Mouse (Mus musculus) brain, adult 2 months (tissue): ENCODE measurements around the gene Sertad4.

Experiments
- DNase-seq: peaks from one replicate; pipeline ENCODE4 v3.0.0; 2011; ENCODE audit warnings: low read depth, low spot score

Sertad4 gene

DNA sequence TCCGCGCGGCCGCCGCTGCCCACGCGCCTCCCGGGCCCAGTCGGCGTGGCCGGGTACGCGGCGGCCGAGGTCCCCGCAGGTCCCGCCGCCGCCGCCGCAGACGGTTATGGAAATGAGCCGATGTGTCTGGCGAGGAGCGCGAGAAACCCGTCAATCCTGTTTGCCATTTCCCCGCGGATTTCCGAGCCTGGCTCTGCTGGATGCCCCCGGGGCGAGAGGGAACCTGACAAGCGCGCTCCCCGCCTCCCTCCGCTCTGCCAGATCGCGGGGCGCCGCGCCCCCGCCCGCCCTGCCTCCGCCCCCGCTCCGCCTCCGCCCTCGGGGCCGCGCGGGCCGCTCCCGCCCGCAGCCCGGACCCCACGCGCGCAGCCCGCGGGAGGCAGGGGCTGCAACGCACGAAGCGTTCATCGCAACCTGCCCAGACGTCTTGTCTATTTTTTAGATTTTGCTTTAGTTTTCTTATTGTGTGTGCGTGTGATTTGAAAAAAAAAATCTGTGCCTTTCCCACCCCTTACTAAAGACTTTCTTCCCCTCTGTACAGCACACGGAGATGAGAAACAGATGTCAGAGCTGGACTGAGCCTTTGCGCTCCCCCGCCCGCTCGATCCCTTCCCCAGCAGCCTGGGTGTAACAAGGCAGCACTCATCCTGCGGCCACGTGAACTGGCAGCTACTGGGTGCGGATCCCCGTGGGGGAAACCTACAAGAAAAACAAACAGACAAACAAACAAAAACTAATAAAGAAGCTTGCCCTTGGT is at the start of gene Sertad4:
Gene Sertad4 (minus strand): TSS at position 283 of the 757 bp plus-strand sequence.
- DNase-seq: peak; percentile 69

DNA sequence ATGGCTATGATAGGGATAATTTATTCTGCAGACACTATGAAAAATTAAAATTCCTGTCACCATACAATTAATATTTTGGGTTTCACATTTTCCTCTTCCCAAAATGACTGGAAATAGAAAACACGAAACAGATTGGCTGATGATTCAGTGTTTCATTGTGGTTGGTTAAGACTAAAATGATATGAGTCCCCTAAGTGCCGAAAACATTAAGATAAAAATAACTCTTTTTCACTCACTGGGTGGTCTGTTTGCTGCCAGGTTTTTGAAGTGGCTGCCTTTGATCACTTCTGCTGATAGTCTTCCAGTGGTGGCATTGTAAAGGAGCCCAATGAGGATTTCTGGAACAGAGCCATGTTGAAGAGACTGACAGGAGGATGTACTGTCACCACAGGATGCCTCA is 46.0 kb upstream of the Sertad4 start:
- no peak for DNase-seq

DNA sequence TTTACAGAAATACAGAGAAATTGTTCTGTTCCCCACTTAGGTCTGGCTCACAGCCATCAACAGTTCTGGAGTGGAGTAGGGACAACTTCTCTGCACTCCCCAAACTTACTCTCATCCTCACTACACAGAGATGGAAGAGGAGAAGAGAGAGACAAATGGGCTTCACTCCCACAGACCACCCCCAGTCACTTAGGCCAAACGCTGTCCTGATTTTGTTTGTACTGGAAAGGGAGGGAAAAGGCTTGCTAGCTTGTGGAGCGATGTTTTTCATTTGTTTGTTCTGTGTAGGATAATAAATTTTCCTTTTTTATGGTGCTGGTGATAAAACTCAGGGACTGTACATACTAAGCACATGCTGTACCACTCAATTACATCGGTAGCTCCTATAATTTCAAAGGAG is 45.4 kb upstream of the Sertad4 start:
- no peak for DNase-seq

DNA sequence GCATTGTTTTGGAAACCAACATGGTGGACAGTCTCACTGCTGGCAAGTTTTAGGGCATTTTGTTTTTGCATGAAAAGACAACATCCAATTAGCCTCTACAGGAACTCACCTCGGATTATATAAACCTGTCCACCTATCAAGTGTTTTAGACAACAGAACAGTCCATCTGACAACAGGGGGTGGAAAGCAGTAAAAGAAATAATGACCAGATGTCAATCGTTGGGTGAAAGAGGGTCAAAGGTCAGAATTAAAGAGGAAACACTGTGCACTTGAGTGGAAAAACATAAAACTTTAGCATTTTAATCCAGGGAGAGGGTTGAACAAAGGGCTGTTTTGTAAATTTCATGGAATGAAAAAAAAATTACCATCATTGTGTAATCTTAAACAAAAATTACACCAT is 43.2 kb upstream of the Sertad4 start:
- no peak for DNase-seq

DNA sequence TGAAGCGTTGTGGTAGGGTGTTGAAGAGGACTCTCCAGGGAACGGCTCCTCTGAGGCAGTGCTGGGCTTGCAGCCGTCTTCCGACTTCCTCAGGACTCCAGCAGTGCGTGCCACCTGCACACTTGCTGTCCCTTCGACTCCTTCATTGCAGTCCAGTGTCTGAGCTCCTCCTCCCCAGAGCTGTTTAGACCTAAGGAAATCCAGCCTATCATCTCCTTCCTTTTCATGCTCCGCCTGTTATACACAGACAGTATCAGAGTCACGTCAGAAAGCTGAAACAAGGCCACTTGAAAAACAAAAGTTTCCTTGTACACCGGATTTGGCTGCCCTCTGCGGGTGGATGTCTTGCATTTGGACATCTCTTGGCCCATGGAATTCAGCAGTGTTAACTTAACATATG is 41.7 kb upstream of the Sertad4 start:
- peak; percentile 31 for DNase-seq

DNA sequence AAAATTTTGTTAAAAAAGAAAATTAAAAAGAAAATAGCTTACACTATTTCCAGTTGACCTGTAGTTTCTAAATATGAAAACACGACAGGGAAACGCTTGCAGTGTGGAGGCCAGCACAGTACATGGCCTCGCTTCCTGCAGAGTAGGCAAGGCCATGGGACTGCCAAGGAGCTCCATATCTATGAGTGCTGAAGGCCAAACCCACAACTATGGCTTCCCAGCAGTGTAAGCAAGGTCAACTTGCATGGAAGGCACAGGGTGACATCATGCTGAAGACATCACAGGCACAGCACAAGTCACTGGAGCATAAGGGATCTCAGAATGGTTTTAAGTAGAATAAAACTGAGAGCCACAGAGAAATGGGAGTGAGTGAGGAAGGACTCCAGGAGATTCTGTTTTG is 40.5 kb upstream of the Sertad4 start:
- DNase-seq: no peak

DNA sequence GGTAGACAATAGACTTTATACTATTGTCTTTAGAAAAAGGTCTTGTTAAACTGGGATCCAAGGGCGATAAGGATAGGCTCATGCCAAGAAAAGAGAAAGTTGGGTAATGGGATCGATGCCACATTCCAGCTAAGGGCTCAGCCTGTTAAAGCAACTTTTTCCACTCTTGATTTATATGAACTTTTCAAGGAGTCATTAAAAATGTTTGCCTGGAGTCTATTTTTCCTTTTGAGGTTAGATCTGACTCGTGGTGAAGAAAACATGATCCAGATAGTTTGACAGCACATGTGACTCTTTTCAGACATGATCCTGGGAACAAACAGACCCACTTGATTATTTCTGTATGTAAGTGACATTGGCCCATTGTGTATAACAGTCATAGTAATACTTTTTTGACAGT is 35.2 kb upstream of the Sertad4 start:
- no peak for DNase-seq

DNA sequence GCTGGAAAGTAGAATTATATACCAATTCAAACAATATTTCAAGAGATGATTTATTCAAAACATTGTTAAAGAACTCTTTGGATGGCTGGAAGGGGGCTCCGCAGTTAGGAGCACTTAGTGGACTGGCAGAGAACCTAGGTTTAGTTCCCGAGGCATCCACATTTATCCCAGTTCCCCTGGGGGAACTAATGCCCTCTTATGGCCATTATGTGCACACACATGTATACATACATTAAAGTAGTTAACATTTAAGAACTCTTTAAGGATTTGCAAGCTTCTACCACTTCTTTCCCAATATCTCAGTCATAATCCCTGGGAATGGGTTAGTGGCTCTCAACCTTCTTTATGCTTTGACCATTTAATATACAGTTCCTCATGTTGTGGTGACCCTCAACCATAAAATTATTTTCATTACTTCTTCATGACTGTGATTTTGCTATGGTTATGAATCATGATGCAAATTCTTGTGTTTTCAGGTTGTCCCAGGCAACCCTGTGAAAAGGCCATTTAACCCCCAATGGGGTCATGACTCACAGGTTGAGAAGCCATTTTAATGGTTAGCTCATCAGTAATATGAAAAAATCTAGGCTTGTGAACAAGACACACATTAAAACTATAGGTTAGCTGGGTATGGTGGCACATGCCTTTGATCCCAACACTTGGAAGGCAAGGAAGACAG is 27.2 kb upstream of the Sertad4 start:
- DNase-seq: no peak

DNA sequence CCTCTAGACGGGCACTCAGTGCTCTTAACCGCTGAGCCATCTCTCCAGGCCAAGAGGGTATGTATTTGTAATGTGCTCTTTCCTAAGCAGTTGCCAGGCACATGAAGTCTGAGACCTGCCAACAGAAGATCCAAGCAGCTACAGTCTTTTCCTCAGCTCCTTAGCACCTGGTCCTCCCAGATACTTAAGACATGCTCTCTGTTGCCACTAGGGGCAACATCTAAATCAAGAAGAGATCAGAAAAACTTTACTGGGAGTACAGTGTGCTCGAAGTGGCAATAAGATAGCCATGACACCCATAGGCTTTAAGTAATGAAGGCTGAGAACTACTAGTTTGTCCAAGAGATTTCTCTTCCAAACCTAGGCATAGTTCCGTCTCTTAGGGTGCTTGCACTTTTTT is 24.6 kb upstream of the Sertad4 start:
- DNase-seq: no peak

DNA sequence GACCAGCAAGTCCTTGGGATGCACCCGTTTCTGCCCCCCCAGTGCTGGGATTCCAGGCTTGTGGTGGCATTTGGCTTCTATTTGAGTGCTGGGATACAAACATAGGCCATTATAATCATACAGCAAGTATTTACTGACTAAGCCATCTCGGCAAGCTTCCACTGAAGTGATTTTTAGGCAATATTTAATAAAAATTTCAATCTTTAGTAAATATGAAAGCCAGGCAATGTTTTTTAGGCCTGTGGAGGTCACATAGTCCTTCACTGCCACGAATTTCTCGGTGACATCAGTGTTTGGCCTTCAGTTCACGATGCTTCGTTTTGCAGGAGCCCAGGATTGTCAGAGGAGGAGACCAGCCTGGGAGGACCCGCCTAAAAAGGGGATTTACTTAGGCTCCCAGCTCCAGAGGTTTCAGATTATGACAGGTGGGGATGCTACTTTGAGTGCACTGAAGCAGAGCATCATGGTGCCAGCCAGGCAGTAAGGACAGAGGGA is 23.6 kb upstream of the Sertad4 start:
- DNase-seq: no peak

DNA sequence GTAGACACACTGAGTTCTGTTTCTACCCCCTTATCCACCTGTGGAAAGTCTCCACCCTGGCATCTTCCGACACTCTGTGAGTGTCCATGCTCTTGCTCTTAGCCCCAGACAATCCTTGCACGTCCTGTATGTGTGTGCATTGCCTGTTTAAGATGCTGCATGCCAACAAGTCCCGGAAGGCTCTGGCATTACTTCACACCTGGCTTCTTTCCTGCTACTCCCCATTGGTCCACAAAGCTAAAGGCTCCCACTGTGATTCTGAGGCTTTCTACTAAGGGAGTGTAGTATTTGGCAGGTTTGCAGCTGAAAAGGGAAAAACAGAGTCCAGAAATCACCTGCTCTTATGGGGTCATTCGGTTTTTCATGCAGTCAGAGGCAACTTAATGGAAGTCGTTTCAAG is 17.3 kb upstream of the Sertad4 start:
- peak; percentile 68 for DNase-seq

DNA sequence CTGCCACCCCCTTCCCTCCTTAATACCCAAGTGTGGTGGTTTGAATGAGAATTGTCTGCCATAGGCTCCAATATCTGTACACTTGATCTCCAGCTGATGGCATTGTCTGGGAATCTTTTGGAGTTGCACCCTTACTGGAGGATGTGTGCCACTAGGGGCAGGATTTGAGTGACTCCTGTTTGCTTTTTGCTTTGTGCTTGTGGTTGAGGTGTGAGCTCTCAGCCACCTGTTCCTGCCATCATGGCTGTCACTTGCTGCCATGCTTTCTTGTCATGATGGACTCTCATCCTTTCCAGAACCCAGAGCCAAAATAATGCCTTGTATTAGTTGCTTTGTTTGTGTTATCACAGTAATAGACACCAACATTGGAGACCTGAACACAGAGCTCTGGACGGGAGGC is 14.2 kb upstream of the Sertad4 start:
- no peak for DNase-seq

DNA sequence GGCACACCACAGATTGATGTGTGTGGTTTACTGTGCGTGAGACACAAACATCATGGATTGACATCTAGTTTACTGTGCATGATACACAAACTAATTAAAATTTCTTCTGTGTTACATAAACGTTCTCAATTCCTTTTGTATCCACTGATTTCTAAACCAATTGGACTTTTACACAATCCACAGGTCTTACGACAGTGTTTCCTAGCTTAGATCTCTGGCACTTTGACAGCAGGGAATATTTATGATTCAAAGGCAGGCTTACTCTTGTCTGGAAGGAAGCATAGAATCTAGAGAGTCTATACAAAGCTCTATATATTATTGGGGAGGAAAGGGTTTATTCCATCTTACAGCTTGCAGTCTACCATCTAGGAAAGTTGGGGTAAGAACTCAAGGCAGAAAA is 8.9 kb upstream of the Sertad4 start:
- no peak for DNase-seq

DNA sequence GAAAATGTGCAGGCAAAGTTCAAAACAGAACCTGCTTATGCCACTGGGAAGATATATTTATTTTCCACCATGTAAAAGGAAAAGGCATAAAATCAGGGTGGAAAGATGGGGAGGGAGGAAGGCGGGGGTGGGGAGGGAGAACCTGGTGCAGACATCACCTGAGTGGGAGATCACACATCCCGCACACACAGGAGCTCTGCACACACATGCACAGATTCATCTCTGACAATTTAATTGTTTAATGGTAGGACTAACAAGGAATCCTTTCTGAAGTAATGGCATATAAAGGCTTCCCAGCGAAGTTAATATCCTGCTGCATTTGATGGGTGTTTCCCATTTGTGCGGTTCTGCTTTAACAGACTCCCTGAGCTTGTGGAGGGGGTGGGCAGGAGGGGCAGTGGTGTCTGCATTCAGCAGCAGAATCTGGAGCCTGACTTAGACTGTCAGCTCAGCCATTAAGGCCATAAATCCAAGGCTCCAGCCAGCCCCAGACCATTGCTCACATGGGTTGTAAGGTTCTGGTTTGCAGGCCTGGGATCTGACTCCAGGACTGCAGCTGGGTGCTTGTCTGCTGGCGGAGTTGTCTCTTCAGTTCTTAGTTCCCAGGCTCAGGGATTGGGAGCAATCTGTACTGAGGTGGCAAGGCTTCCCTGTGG is 5.9 kb upstream of the Sertad4 start:
- DNase-seq: peak; percentile 33

DNA sequence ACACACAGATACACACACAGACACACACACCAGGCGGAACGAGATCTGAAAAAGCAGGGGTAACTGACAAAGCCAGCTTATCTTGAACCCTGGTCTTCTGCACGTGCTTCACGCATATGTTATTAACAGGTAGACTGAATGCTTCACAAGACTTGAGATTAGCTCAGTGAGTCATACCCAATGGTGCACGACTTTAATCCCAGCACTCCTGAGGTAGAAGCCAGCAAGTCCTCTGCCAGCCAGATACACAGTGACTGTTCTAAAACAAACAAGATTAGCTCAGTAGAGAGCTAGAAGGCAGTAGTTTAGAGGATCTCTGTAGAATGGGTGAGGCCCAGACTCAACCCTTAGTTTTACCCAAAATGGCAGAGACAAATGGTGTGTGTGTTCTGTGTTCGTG is 4.7 kb upstream of the Sertad4 start:
- no peak for DNase-seq

DNA sequence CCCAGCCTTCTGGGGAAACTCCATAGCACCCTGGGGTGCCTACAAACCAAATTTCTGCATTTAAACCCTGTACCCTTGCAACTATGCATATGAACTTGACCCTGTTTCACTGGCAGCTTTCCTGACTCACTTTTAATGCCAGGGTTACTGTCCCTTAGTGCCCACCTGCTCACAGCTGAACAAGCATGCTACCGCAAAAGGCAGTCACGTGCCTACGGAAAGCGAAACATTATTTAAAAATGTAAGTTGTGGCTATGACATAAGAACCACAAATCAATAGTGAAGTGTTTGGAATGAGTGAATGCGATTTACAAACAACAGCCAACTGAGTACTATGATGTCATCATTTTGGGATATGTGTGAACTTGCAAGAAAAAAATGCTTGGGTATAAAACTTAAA is 2.0 kb upstream of the Sertad4 start:
- no peak for DNase-seq

DNA sequence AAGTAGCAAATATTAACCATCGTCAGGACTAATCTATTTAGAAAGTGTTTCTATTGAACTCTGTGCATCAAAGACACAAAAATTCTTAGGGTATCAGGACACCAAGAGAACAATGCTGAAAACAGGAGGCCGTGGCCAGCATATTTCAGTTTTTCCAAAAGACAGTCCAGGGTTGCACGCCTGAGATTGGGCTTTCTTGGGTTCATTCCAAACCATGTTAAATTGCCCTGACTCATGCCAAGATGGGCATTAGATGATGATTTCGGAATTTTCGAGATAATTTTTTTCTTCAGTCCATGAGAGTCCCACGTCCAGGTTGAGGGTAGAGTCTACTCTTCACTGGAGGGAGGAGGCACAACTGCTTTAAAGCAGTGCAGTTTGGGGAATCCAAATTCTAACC is 1.4 kb upstream of the Sertad4 start:
- DNase-seq: no peak

DNA sequence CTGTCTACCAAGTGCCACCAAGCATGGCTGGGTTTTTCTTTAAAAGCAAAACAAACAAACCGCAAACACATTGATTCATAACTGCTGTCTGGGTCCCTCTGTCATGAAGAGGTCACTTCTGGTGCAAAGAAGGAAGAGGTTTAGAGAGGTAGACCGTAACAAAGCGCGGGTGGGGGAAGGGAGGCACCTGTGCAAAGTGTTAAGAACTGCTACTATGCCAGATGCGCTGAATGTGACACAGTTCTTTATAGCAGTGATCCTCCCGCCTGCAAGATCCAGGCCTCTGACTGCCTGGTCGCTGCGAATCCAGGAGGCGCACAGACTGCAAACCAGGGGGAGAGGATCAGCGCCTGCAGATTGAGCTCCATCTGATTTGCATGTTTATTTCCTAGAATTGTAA is 855 bp upstream of the Sertad4 start:
- peak; percentile 47 for DNase-seq

DNA sequence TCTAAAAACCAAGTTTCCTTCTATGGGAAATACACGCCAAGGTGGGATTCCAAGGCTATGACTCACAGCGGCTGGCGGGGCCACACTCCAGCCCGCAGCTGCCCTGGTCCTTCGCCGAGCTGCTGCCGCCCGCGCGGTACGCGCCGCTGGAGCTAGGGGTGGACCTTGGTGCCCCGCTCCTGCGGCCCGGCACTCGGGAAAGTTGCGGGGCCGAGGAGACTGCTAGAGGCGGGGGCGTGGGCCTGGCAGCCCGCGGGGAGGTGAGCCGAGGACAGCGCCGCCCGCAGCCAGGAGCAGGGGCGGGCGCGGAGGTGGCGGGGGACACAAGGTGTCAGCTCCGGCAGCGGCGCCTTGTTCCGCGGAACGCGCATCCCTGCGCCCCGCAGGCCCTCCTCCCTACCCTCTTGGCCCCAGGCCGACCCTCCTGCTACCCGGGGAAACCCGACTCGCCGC is 711 bp downstream of the Sertad4 start:
- peak; percentile 48 for DNase-seq

DNA sequence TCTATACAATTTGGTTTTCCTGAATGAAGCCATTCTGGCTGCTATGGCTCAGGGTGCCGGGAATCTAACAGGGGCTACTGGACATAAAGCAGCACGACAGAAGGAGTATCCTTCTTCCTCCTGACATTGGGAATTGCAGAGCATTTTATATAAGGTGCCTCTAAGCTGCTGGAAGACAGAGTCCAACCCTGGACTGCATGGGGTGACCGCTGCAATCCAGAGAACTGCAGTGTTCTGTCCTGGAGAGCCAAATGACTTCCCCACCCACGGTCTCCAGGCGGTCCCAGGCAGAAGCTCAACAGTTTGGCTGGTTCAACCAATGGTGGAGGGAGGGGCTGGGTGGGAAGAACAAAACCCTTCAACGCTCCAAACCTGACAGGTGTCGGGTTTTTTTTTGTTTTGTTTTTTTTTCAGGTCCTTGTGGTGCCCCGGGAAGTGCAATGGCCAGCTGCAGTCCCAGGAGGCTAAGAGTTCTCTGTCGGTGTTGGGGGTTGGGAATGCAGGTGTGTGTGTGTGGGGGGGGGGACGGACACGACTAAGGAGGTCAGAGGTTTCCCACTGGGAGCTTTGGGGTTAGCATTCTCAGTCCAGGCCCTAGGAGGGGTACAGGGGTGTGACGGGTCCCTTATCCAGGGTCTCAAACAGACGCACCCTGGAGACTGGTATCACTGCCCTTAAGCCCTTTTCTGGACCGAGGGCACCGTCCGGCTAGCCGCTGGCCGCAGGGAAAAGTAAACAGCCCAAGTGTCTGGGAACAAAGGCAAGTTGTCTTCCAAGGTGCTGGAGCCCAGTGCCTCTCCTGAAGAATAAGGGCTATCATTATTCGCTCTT is 1.4 kb downstream of the Sertad4 start:
- DNase-seq: no peak

DNA sequence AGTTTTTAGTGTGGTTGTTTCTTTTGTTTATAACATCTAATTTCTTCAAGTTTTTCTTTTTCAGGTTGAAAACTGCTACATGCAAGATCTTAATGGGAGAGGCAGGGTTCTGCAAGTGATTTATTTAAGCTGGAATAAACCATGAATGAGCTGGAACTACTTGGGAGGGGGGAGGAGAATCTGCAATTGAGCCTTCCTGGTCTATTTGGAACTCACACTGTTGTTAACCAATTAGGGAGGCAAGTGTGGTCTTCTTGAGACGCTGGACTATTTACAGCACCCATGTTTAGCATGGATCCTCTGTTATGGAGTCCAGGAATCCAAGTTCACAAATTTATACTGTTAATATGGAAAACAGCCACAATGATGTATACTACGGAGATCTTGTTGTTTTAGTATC is 2.1 kb downstream of the Sertad4 start:
- no peak for DNase-seq

DNA sequence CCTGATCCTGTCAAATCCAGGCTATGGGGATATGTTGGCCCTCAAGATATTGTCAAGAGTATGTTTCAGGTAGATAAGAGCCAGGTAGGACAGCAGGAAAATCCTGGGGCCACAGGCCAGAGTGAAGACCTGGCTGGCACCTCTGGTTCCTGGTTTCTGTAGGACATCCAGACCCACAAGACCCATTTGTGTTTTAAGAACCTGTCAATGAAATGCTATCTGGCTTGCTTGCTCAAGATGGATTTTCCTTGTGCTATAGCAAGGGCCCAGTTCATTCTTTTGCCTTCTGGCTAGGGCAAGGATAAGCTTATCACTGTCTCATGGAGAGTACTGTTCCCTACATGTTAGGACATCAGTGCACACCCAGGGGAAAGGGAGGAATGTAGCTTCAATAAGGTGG is 3.5 kb downstream of the Sertad4 start:
- no peak for DNase-seq
